Mouse (Mus musculus) spleen, postnatal 36 days (tissue): Measurements from ENCODE around the gene Tnrc6b.

ENCODE experiments used
- DNase-seq, 2 experiments: peaks; one replicate each; pipeline ENCODE4 v3.0.0; 2022; ENCODE audit warnings: low spot score in 2 of 2, mixed read lengths in 1 of 2

The Tnrc6b gene

GRCm38 (mm10) chr15:80969371-80969770, 258.3 kb downstream of the Tnrc6b start:
- no peak for DNase-seq

DNA sequence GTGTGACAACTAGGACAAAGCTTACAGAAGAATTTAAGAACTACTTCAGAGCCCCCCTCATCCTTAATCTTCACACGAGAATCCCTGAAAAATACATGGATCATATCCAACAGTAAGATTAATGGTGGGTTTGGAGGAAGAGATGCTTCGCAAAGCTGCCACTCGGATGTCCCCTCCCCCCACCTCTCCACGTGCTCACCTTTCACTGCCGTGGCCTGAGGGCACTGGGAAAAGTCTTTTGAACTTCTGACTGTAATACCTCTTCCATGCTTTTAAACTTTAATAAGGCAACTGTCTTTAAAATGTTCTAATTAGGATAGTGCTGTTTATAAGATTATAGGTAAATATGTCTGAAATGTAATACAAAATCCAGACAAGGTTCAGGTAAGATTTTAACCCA, 263.2 kb downstream of the Tnrc6b start:
- DNase-seq: no peak

DNA sequence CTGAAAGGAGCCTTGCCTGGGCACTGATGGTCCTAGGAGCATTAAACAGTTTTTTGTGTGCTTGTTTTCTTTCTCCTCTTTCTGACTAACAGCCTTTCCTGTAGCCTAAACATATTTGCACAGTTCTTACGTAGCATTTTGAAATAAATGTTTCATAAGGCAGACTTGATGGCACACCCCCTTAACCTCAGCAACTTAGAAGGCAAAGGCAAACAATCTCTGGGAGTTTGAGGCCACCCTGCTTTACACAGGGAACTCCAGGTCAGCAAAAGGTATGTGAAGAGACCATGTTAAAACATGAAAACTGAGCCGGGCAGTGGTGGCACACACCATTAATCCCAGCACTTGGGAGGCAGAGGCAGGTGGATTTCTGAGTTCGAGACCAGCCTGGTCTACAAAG, 264.6 kb downstream of the Tnrc6b start:
- no peak for DNase-seq

GRCm38 (mm10) chr15:80977620-80978334, 266.7 kb downstream of the Tnrc6b start, which contains the start of gene Sgsm3:
Gene Sgsm3 (plus strand): TSS chr15:80977765.
- DNase-seq: peak; percentile 84 to 85

- no peak for DNase-seq
These were observed 268.5 kb downstream of the Tnrc6b start for GRCm38 (mm10) chr15:80979611-80980010.

GRCm38 (mm10) chr15:80981176-80981575, 270.1 kb downstream of the Tnrc6b start:
- DNase-seq: no peak

DNA sequence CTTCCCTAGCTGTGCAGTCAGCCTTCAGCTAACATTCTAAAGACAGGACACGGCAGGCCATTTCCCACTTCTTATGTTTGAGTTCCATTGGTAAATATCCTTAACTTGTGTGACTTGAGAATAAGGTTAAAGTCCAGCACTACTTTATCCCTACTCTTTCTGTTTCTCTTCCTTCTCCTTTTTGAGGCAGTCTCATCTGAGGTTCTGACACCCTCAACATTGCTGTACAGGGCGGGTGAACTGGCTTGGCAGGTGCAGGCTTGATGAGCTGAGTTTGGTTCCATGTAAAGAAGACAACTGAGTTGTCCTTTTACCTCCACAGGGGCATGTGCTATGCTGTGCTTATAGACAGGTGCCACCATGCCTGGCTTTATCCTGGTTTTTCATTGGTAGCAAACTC, 272.2 kb downstream of the Tnrc6b start:
- DNase-seq: no peak

- DNase-seq: no peak
These were observed 277.2 kb downstream of the Tnrc6b start for GRCm38 (mm10) chr15:80988331-80988730.

DNA sequence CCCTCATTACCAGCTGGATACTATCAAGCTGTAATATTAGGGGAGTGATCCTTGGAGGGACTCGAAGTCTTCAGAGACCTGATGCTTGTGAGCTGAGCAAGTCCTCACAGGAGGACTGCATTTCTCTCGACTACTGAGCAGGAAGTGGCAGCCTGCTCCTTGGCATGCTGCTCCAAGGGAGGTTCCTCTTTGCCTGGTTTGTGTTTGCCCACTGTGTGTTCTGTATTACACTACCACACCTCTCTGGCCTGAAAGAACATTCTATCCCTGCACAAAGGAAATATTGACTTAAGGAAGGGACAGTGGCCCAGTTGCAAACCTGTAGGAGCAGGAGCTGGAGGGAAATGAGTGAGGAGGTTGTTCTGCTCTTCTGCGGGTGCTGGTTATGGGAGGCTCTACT, 278.6 kb downstream of the Tnrc6b start:
- no peak for DNase-seq
